Mouse (Mus musculus) kidney, embryonic 16.5 days (tissue): Measurements from ENCODE around the gene Bcr. TPM values are rescaled to one million over a fixed set of nuclear protein-coding genes. Genes with fewer than 3 reads are reported as not detected.
A peak's percentile ranks its signal among the peaks of the same experiment; 100 is the strongest.

Source experiments
- ATAC-seq: fragments of 200-750 bp; cut with Nextera tagmentation; 2 replicates; pipeline ENCODE4 v1.8.0; 2017; ENCODE audit warnings: moderate TSS enrichment; ENCODE audit not compliant: low FRiP score, low TSS enrichment
- H3K27ac ChIP-seq: fragments of 300-500 bp; sonication (generic); 2 replicates; pipeline ENCODE4 v1.5.1; 2014; ENCODE audit warnings: low read length
- H3K27me3 ChIP-seq: fragments of 300-500 bp; sonication (generic); 2 replicates; pipeline ENCODE4 v1.6.1; 2014; ENCODE audit warnings: low read length, control low read depth, mixed read lengths; ENCODE audit not compliant: insufficient read depth
- H3K36me3 ChIP-seq: fragments of 300-500 bp; sonication (generic); 2 replicates; pipeline ENCODE4 v1.6.1; 2014; ENCODE audit warnings: low read length, control low read depth, mixed read lengths; ENCODE audit not compliant: insufficient read depth
- H3K4me1 ChIP-seq: fragments of 300-500 bp; sonication (generic); 2 replicates; pipeline ENCODE4 v1.6.1; 2014; ENCODE audit warnings: low read length, control low read depth, mixed read lengths; ENCODE audit not compliant: insufficient read depth
- H3K4me2 ChIP-seq: fragments of 300-500 bp; sonication (generic); replicated peaks from 2 replicates; pipeline ENCODE4 v1.6.1; 2014; ENCODE audit warnings: low read depth, low read length
- H3K4me3 ChIP-seq: fragments of 300-500 bp; sonication (generic); 2 replicates; pipeline ENCODE4 v1.5.1; 2014; ENCODE audit warnings: mild to moderate bottlenecking, low read length
- H3K9ac ChIP-seq: fragments of 300-500 bp; sonication (generic); replicated peaks from 2 replicates; pipeline ENCODE4 v1.6.1; 2014; ENCODE audit warnings: low read length
- H3K9me3 ChIP-seq: fragments of 300-500 bp; sonication (generic); 2 replicates; pipeline ENCODE4 v1.6.1; 2016; ENCODE audit warnings: low read length, control low read depth
- WGBS: fragments of 180-500 bp; shearing (Covaris S2); extraction: QIAGEN DNeasy Blood & Tissue Kit; methylation state at CpG from one replicate; pipeline ENCODE4 v1.1.7; 2014; 5-methylcytosine and 5-hydroxymethylcytosine counted together
- polyA plus RNA-seq: library from polyadenylated mRNA; unstranded; fragments of >200 nt; fragmentation: Nextera tagmentation; extraction: Ambion mirVana; gene quantifications from 2 replicates; pipeline ENCODE4 v1.2.1, GENCODE M21; 2015

The Bcr gene
- polyA plus RNA-seq, 1 experiment from 2014 or later: 6.8 TPM

GRCm38 (mm10) chr10:75053655-75054054 is 6.7 kb upstream of the Bcr start:
- Histone ChIP-seq H3K4me1 (peaks cover 7% of the 10 kb centered on the region; the same call in 1 of the 2 replicates), H3K9ac (no peak overlapping the region), H3K27ac (no peak overlapping the region), H3K27me3 (no peaks in the 10 kb centered on the region), H3K4me3 (no peak overlapping the region), H3K4me2 (no peak overlapping the region), H3K36me3 (no peaks in the 10 kb centered on the region), H3K9me3 (no peaks in the 10 kb centered on the region)
- 84% methylated on average over 4 of the region's 4 CpGs for WGBS
- no peak for ATAC-seq

- H3K9ac ChIP-seq: no peak overlapping the region
- H3K36me3 ChIP-seq: no peaks in the 10 kb centered on the region
- no peak for ATAC-seq
- 75% methylated on average over 6 of the region's 6 CpGs for WGBS
- peaks cover 7% of the 10 kb centered on the region; the same call in 1 of the 2 replicates for H3K4me1 ChIP-seq
- no peaks in the 10 kb centered on the region for H3K27me3 ChIP-seq
- H3K27ac ChIP-seq: no peak overlapping the region
- H3K4me3 ChIP-seq: no peak overlapping the region
- H3K4me2 ChIP-seq: no peak overlapping the region
- H3K9me3 ChIP-seq: no peaks in the 10 kb centered on the region
Observed at GRCm38 (mm10) chr10:75054125-75054524, 6.3 kb upstream of the Bcr start.

GRCm38 (mm10) chr10:75055672-75056071 is 4.7 kb upstream of the Bcr start:
- no peak for ATAC-seq
- Histone ChIP-seq H3K9me3 (no peaks in the 10 kb centered on the region), H3K27me3 (no peaks in the 10 kb centered on the region), H3K4me3 (no peak overlapping the region), H3K27ac (no peak overlapping the region), H3K36me3 (no peaks in the 10 kb centered on the region), H3K4me2 (no peak overlapping the region), H3K9ac (no peak overlapping the region), H3K4me1 (peaks cover 15% of the 10 kb centered on the region)
- WGBS: 63% methylated on average over 5 of the region's 5 CpGs

GRCm38 (mm10) chr10:75056255-75056654 is 4.1 kb upstream of the Bcr start:
- 22% methylated on average over 4 of the region's 4 CpGs for WGBS
- no peak overlapping the region for H3K27ac ChIP-seq
- no peak for ATAC-seq

GRCm38 (mm10) chr10:75058336-75058735 is 2.1 kb upstream of the Bcr start:
- no peak for ATAC-seq
- Histone ChIP-seq H3K36me3 (no peaks in the 10 kb centered on the region), H3K4me1 (peaks cover 37% of the 10 kb centered on the region), H3K4me2 (no peak overlapping the region), H3K9me3 (no peaks in the 10 kb centered on the region), H3K27me3 (no peaks in the 10 kb centered on the region), H3K9ac (no peak overlapping the region), H3K4me3 (no peak overlapping the region), H3K27ac (no peak overlapping the region)
- WGBS: 81% methylated on average over 8 of the region's 8 CpGs

More at GRCm38 (mm10) chr10:75056255-75056654, 4.1 kb upstream of the Bcr start:
- H3K4me2 ChIP-seq: no peak overlapping the region
- no peaks in the 10 kb centered on the region for H3K27me3 ChIP-seq
- no peaks in the 10 kb centered on the region for H3K9me3 ChIP-seq
- H3K9ac ChIP-seq: no peak overlapping the region
- peaks cover 16% of the 10 kb centered on the region for H3K4me1 ChIP-seq
- no peaks in the 10 kb centered on the region for H3K36me3 ChIP-seq
- no peak overlapping the region for H3K4me3 ChIP-seq

GRCm38 (mm10) chr10:75058761-75059395 is 1.5 kb upstream of the Bcr start:
- ATAC-seq: no peak
- no peak overlapping the region for H3K4me3 ChIP-seq
- no peaks in the 10 kb centered on the region for H3K36me3 ChIP-seq
- no peaks in the 10 kb centered on the region for H3K27me3 ChIP-seq
- H3K9me3 ChIP-seq: no peaks in the 10 kb centered on the region
- H3K9ac ChIP-seq: no peak overlapping the region
- peak overlapping the region; percentile 92 for H3K4me2 ChIP-seq
- WGBS: 33% methylated on average over 9 of the region's 9 CpGs
- H3K27ac ChIP-seq: no peak overlapping the region
- H3K4me1 ChIP-seq: peaks cover 42% of the 10 kb centered on the region

GRCm38 (mm10) chr10:75059396-75059795 is 996 bp upstream of the Bcr start:
- H3K9ac ChIP-seq: no peak overlapping the region
- peak; percentile 44; the same call in 1 of the 2 replicates for ATAC-seq

GRCm38 (mm10) chr10:75060843-75061235 is 447 bp downstream of the Bcr start:
- H3K36me3 ChIP-seq: 0 out of 2 replicates have a peak, but pooled peaks cover 3% of the 10 kb centered on the region
- peak overlapping the region; percentile 92 for H3K4me2 ChIP-seq
- H3K27me3 ChIP-seq: no peaks in the 10 kb centered on the region
- peak overlapping the region; percentile 88 for H3K4me3 ChIP-seq
- no peak overlapping the region for H3K27ac ChIP-seq
- peak overlapping the region; percentile 83 for H3K9ac ChIP-seq
- peaks cover 49% of the 10 kb centered on the region for H3K4me1 ChIP-seq
- WGBS: under 1% methylated on average over 48 of the region's 48 CpGs
- ATAC-seq: peak; percentile 26; the same call in 1 of the 2 replicates
- no peaks in the 10 kb centered on the region for H3K9me3 ChIP-seq

More at GRCm38 (mm10) chr10:75059396-75059795, 996 bp upstream of the Bcr start:
- Histone ChIP-seq H3K27ac (no peak overlapping the region), H3K36me3 (no peaks in the 10 kb centered on the region), H3K4me1 (peaks cover 47% of the 10 kb centered on the region), H3K9me3 (no peaks in the 10 kb centered on the region), H3K4me3 (peak overlapping the region; percentile 8; the same call in 1 of the 2 replicates), H3K27me3 (no peaks in the 10 kb centered on the region), H3K4me2 (peak overlapping the region; percentile 92)
- WGBS: 2% methylated on average over 11 of the region's 11 CpGs

GRCm38 (mm10) chr10:75061341-75062188 is 1.2 kb downstream of the Bcr start:
- Histone ChIP-seq H3K4me1 (peaks cover 42% of the 10 kb centered on the region), H3K27me3 (no peaks in the 10 kb centered on the region), H3K27ac (no peak overlapping the region), H3K36me3 (0 out of 2 replicates have a peak, but pooled peaks cover 3% of the 10 kb centered on the region), H3K4me2 (peak overlapping the region; percentile 92), H3K9me3 (no peaks in the 10 kb centered on the region), H3K9ac (peak overlapping the region; percentile 83), H3K4me3 (peak overlapping the region; percentile 88)
- ATAC-seq: no peak
- 2% methylated on average over 71 of the region's 71 CpGs for WGBS
